Mouse (Mus musculus) embryonic fibroblast, embryonic 13.5 days (primary cell): ENCODE results near the gene Map3k14.

Experiments used
- CTCF ChIP-seq: IDR thresholded peaks from 2 replicates; pipeline ENCODE4 v1.5.1; 2011; ENCODE audit warnings: mild to moderate bottlenecking, control low read depth, low read length, moderate library complexity, borderline replicate concordance; ENCODE audit not compliant: insufficient read depth
- POLR2A ChIP-seq: IDR thresholded peaks from 2 replicates; pipeline ENCODE4 v1.6.1; 2011; ENCODE audit warnings: low read depth, mild to moderate bottlenecking, control low read depth, low read length, moderate library complexity

GRCm38 (mm10) chr11:103231367-103231766 is 35.9 kb downstream of the Map3k14 start:
- no peak for TF ChIP-seq POLR2A
- no peak for TF ChIP-seq CTCF
